Mouse (Mus musculus) midbrain, embryonic 12.5 days (tissue): ENCODE measurements around the gene Plekhm3. TPM values are rescaled to one million over a fixed set of nuclear protein-coding genes. Genes with fewer than 3 reads are reported as not detected.
A peak's percentile ranks its signal among the peaks of the same experiment; 100 is the strongest.

Experiments
- ATAC-seq: fragments of 200-750 bp; cut with Nextera tagmentation; 2 replicates; pipeline ENCODE4 v1.8.0; 2017; ENCODE audit warnings: low read depth, moderate TSS enrichment, moderate library complexity; ENCODE audit not compliant: low FRiP score
- H3K27ac ChIP-seq: fragments of 300-500 bp; sonication (generic); replicated peaks from 2 replicates; pipeline ENCODE4 v1.5.1; 2016; ENCODE audit warnings: mild to moderate bottlenecking
- H3K27me3 ChIP-seq: fragments of 300-500 bp; sonication (generic); 2 replicates; pipeline ENCODE4 v1.6.1; 2016; ENCODE audit warnings: mild to moderate bottlenecking
- H3K36me3 ChIP-seq: fragments of 300-500 bp; sonication (generic); 2 replicates; pipeline ENCODE4 v1.6.1; 2016
- H3K4me1 ChIP-seq: fragments of 300-500 bp; sonication (generic); 2 replicates; pipeline ENCODE4 v1.6.1; 2016
- H3K4me2 ChIP-seq: fragments of 300-500 bp; sonication (generic); replicated peaks from 2 replicates; pipeline ENCODE4 v1.6.1; 2016; ENCODE audit warnings: mild to moderate bottlenecking, moderate library complexity
- H3K4me3 ChIP-seq: fragments of 300-500 bp; sonication (generic); 2 replicates; pipeline ENCODE4 v1.5.1; 2016; ENCODE audit warnings: mild to moderate bottlenecking
- H3K9ac ChIP-seq: fragments of 300-500 bp; sonication (generic); replicated peaks from 2 replicates; pipeline ENCODE4 v1.6.1; 2016; ENCODE audit warnings: mild to moderate bottlenecking, moderate library complexity
- H3K9me3 ChIP-seq: fragments of 300-500 bp; sonication (generic); 2 replicates; pipeline ENCODE4 v1.6.1; 2016; ENCODE audit warnings: mild to moderate bottlenecking
- WGBS: fragments of 180-500 bp; shearing (Covaris S2); methylation state at CpG from one replicate; pipeline ENCODE4 v1.1.7; 2016; 5-methylcytosine and 5-hydroxymethylcytosine counted together
- polyA plus RNA-seq: library from polyadenylated mRNA; unstranded; fragments of >200 nt; fragmentation: Nextera tagmentation; extraction: Ambion mirVana; gene quantifications from 2 replicates; pipeline ENCODE4 v1.2.1, GENCODE M21; 2016

The Plekhm3 gene
- polyA plus RNA-seq, 1 experiment from 2014 or later = 13.1 TPM

DNA sequence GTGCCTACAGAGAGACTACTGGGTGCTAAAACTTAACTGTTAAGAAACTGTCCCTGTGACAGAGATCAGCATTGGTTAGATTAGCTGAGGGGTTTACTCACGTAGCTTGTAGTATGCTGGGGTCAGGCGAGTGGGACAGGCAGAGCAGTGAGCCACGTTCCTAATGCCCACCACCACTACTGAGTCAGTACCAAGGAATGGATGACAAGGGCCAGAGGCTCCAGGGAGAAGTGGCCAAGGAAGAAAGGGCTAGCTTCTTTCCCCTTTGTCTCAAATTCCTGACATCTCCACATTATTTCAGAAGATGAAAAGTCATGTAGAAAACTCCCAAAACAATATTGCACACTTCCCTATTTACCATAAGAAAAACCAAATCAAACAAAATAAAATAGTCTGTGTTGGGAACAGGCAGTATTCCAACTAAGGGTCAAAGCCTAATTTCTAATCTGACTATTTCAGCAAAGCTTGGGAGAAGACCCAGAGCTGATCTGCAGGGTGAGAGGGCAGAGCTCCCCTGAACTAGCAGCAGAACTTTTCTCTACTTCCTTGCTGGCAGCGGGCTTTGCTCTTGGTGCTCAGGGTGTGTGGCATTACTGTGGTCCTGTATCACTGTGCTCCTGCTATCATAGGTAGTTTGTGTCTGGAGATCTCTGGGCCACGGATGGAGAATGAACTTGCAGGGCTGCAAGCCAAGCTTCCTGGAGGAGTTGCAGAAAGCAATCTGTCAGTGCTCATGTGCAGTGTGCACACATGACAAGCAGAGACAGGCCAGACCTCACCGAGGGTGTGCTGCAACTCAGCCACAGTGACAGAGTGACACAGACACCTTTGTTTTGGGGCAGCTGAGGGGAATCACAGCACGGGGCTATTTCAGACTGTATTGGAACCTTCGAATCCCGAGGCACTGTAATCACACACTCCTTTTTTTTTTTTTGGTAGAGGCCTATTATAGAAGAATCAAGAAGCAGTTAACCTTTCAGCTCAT is 165.5 kb downstream of the Plekhm3 start:
- Histone ChIP-seq H3K36me3 (peaks cover 8% of the 10 kb centered on the region; the same call in 1 of the 2 replicates), H3K27me3 (no peaks in the 10 kb centered on the region), H3K9ac (no peak overlapping the region), H3K4me3 (no peak overlapping the region), H3K9me3 (no peaks in the 10 kb centered on the region), H3K27ac (no peak overlapping the region), H3K4me2 (no peak overlapping the region), H3K4me1 (0 out of 2 replicates have a peak, but pooled peaks cover 6% of the 10 kb centered on the region)
- 62% methylated on average over 9 of the region's 9 CpGs for WGBS
- no peak for ATAC-seq

DNA sequence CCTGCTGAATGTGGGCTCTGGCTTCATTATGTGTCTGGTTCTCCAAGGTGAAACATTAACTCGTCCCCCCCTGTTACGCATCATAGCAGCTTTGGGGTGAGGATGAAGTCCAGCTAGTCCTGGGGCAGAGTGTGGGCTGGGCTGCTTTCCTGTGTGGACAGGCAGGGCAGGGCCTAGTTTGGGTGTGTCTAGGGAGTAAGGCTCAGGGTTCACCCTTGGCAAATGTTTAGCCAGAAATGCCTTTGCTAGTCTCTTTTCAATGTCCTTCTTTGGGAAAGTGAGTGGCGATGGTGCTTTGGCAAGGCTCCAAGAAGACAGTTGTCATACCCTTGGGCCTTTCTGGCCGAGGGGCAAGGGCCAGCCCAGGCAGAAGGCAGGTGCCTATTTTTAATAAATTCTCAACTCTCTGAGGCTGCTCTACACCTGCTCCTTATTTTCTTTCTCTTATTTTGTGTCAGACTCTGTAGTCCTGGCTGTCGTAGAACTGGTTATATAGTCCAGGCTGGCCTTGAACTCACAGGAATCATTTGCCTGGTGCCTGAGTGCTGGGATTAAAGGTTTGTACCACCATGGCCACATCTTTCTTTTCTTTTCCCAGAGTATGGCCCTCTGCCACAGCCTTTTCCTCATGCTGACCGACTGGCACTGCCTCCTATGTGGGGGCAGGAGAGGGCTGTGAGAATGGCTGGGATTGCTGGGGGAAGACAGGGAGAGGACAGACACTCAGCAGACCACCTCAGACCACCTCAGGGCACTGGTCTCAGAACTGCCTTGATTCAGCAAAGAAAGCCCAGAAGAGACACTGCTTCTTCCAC is 168.7 kb downstream of the Plekhm3 start:
- no peak for ATAC-seq
- Histone ChIP-seq H3K27me3 (no peaks in the 10 kb centered on the region), H3K9ac (no peak overlapping the region), H3K4me2 (no peak overlapping the region), H3K9me3 (no peaks in the 10 kb centered on the region), H3K4me3 (no peak overlapping the region), H3K36me3 (no peaks in the 10 kb centered on the region), H3K27ac (no peak overlapping the region), H3K4me1 (0 out of 2 replicates have a peak, but pooled peaks cover 6% of the 10 kb centered on the region)
- 86% methylated on average over 6 of the region's 6 CpGs for WGBS

GRCm38 (mm10) chr1:64779863-64780262 is 176.8 kb downstream of the Plekhm3 start:
- Histone ChIP-seq H3K36me3 (no peaks in the 10 kb centered on the region), H3K27ac (no peak overlapping the region), H3K9me3 (no peaks in the 10 kb centered on the region), H3K9ac (no peak overlapping the region), H3K4me3 (no peak overlapping the region), H3K4me1 (peaks cover 15% of the 10 kb centered on the region), H3K4me2 (peak overlapping the region; percentile 22), H3K27me3 (no peaks in the 10 kb centered on the region)
- ATAC-seq = peak; percentile 55
- WGBS = 26% methylated on average over 12 of the region's 12 CpGs

GRCm38 (mm10) chr1:64779415-64779814 is 177.2 kb downstream of the Plekhm3 start:
- no peak overlapping the region for H3K4me3 ChIP-seq
- peaks cover 15% of the 10 kb centered on the region for H3K4me1 ChIP-seq
- no peaks in the 10 kb centered on the region for H3K27me3 ChIP-seq
- 26% methylated on average over 5 of the region's 5 CpGs for WGBS
- H3K36me3 ChIP-seq = no peaks in the 10 kb centered on the region
- no peak overlapping the region for H3K27ac ChIP-seq
- H3K4me2 ChIP-seq = peak overlapping the region; percentile 22
- H3K9ac ChIP-seq = no peak overlapping the region
- H3K9me3 ChIP-seq = no peaks in the 10 kb centered on the region
- no peak for ATAC-seq

DNA sequence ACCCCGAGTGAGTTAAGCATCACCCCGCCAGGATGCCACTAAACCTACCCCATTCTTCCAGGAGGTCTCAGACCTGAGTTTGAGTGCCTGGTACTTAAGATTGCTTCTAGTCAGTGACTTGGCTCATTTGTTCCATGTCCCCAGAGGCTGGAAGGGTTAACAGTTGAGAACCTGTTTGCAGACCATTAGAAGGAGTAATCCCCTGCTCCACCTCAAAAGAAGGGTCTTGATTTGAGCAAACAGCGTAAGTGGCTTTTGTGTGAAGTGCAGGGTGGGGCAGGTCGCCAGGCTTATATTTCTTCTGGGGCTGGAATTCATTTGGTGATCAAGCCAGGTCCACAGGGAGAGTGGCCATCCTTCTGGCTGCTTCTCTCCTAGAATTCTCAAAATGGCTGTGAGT is 183.3 kb downstream of the Plekhm3 start:
- Histone ChIP-seq H3K9me3 (no peaks in the 10 kb centered on the region), H3K36me3 (no peaks in the 10 kb centered on the region), H3K4me2 (no peak overlapping the region), H3K9ac (no peak overlapping the region), H3K27ac (no peak overlapping the region), H3K4me1 (no peaks in the 10 kb centered on the region), H3K27me3 (peaks cover 4% of the 10 kb centered on the region; the same call in 1 of the 2 replicates), H3K4me3 (no peak overlapping the region)
- 61% methylated on average over 4 of the region's 4 CpGs for WGBS
- ATAC-seq = no peak

DNA sequence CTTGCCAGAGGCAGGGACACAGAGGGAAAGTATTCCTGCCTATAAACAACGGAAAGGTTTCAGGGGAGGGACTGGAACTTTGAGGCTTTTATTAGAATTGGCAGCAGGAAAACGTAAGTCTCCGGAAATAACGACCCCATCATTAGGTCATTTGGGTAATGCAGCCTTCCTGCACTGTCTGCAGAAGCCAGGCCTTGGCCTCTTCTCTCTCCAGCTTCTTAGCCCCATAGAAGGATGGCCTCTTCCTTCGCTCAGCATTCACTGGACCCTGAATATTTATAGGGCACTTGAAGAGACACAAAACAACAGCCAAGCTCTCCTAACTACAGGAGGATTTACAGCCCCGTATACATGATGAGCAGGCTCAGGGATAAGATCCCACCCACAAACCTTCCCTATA is 186.5 kb downstream of the Plekhm3 start:
- Histone ChIP-seq H3K27me3 (peaks cover 4% of the 10 kb centered on the region; the same call in 1 of the 2 replicates), H3K4me3 (no peak overlapping the region), H3K4me2 (no peak overlapping the region), H3K9me3 (no peaks in the 10 kb centered on the region), H3K4me1 (no peaks in the 10 kb centered on the region), H3K27ac (no peak overlapping the region), H3K36me3 (no peaks in the 10 kb centered on the region), H3K9ac (no peak overlapping the region)
- ATAC-seq = no peak
- 58% methylated on average over 6 of the region's 6 CpGs for WGBS

DNA sequence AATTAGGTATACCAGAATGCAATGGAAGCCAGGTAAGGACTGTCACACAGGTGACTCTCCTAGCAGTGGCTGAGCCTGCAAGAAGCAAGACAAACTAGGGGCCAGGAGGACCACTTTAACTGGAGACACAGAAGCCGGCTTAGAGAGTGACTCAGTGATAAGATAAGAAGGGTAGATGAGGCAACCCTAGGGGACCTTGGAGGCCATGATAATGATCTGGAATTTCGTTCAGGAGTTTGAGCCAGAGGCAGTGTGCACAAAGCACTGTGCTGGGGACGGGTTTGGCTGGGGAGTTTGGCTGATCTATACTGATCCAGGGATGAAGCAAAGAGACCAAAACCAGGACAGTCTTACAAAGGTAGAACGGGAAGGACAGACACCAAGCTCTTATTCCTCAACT is 195.0 kb downstream of the Plekhm3 start:
- H3K9ac ChIP-seq = no peak overlapping the region
- H3K27me3 ChIP-seq = no peaks in the 10 kb centered on the region
- no peak overlapping the region for H3K4me3 ChIP-seq
- WGBS = 75% methylated on average over 4 of the region's 4 CpGs
- no peak for ATAC-seq
- no peak overlapping the region for H3K27ac ChIP-seq
- no peaks in the 10 kb centered on the region for H3K36me3 ChIP-seq
- H3K4me2 ChIP-seq = no peak overlapping the region
- H3K9me3 ChIP-seq = no peaks in the 10 kb centered on the region
- no peaks in the 10 kb centered on the region for H3K4me1 ChIP-seq

DNA sequence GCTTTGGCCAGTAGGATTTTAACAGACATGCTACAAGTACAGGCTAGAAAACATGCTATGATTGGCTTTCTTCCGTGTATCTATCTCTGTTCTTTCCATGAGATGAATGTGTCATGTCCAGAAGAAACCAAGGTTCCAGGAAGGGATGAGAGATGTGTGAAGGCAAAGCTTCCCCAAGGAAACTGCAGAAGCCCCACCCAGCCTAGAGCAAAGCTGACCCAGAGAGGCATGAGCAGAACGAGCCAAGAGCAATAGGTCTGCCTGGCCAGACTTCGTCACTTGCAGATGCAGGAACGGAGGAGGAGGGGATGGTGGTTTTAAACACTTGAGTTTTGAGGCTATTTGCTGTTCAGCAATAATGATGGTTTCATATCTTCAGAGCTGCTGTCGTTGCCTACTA is 198.9 kb downstream of the Plekhm3 start:
- Histone ChIP-seq H3K4me2 (no peak overlapping the region), H3K27me3 (no peaks in the 10 kb centered on the region), H3K4me1 (no peaks in the 10 kb centered on the region), H3K9ac (no peak overlapping the region), H3K36me3 (no peaks in the 10 kb centered on the region), H3K9me3 (no peaks in the 10 kb centered on the region), H3K27ac (no peak overlapping the region), H3K4me3 (no peak overlapping the region)
- 86% methylated on average over 5 of the region's 5 CpGs for WGBS
- no peak for ATAC-seq

- Histone ChIP-seq H3K9me3 (no peaks in the 10 kb centered on the region), H3K4me1 (no peaks in the 10 kb centered on the region), H3K4me3 (no peak overlapping the region), H3K36me3 (no peaks in the 10 kb centered on the region), H3K4me2 (no peak overlapping the region), H3K27me3 (no peaks in the 10 kb centered on the region), H3K27ac (no peak overlapping the region), H3K9ac (no peak overlapping the region)
- 17% methylated on average over 2 of the region's 2 CpGs for WGBS
- ATAC-seq = no peak
Measured at GRCm38 (mm10) chr1:64757254-64757653, 199.4 kb downstream of the Plekhm3 start.

DNA sequence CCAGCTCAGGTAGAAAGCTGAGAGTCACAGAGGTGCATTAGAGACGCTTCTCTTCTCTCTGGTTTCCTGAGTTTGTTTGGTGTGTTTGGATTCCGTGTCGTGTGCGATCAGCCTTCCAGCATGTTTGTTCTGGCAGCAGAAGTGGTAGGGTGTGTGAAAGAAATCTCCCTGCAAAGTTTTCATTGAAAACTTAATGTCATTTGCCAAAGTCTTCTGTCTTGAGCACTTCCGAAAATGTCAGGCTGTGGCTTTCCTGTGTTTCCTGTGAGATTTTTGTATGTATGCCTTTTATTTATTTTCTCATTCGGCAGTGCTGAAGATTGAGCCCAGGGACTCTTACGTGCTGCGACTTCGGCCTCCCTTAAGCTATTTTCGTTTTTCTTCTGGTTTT is 200.0 kb downstream of the Plekhm3 start:
- no peaks in the 10 kb centered on the region for H3K36me3 ChIP-seq
- ATAC-seq = no peak
- H3K4me3 ChIP-seq = no peak overlapping the region
- no peaks in the 10 kb centered on the region for H3K9me3 ChIP-seq
- no peak overlapping the region for H3K4me2 ChIP-seq
- WGBS = 77% methylated on average over 10 of the region's 10 CpGs
- H3K27me3 ChIP-seq = no peaks in the 10 kb centered on the region
- H3K27ac ChIP-seq = no peak overlapping the region
- H3K9ac ChIP-seq = no peak overlapping the region
- H3K4me1 ChIP-seq = no peaks in the 10 kb centered on the region

- Histone ChIP-seq H3K27ac (no peak overlapping the region), H3K4me3 (no peak overlapping the region), H3K4me2 (no peak overlapping the region), H3K27me3 (no peaks in the 10 kb centered on the region), H3K36me3 (no peaks in the 10 kb centered on the region), H3K9ac (no peak overlapping the region), H3K9me3 (no peaks in the 10 kb centered on the region), H3K4me1 (no peaks in the 10 kb centered on the region)
- ATAC-seq = no peak
- WGBS = 70% methylated on average over 7 of the region's 7 CpGs
Measured at GRCm38 (mm10) chr1:64755971-64756639, 200.5 kb downstream of the Plekhm3 start.
